8 mouse cellular contexts compared by ENCODE assay signal in genomic region chr14:76765094-76765504, GRCm38 (mm10).
A peak's percentile ranks its signal among the peaks of the same experiment; 100 is the strongest.
DNase-seq lines count a peak whose midpoint lies in the region; ATAC-seq and TF ChIP-seq lines count a peak whose summit lies in the region.

No protein-coding gene starts in this region.

- no peak overlapping the region for H3K4me3 ChIP-seq in kidney, embryonic 15.5 days (replicated peaks)
- no peak overlapping the region for H3K4me3 ChIP-seq in heart, embryonic 10.5 days
- H3K4me3 ChIP-seq in testis, adult 2 months (ENCODE audit: control insufficient read depth, low read depth, low read length) = no peak overlapping the region

- peak overlapping the region; percentile 37; the same call in 1 of the 2 replicates for H3K4me2 ChIP-seq in kidney, embryonic 15.5 days

- no peak for TF ChIP-seq CTCF in testis, adult 2 months (IDR thresholded peaks at IDR 0.05; ENCODE audit: control insufficient read depth, insufficient read depth, insufficient replicate concordance, low read depth, low read length)

- no peaks in the 10 kb centered on the region for H3K27me3 ChIP-seq in kidney, embryonic 15.5 days
- H3K27me3 ChIP-seq in heart, embryonic 10.5 days (ENCODE audit: insufficient read depth, poor library complexity, severe bottlenecking) = no peaks in the 10 kb centered on the region
- H3K27me3 ChIP-seq in testis, adult 2 months (ENCODE audit: control insufficient read depth, insufficient read depth, low read length) = no peaks in the 10 kb centered on the region

- peak overlapping the region; percentile 80 for H3K27ac ChIP-seq in kidney, embryonic 15.5 days
- H3K27ac ChIP-seq in heart, embryonic 10.5 days = peak overlapping the region; percentile 83
- peak overlapping the region; percentile 34 for H3K27ac ChIP-seq in testis, adult 2 months (ENCODE audit: control insufficient read depth, insufficient read depth, low read depth, low read length)

- H3K4me1 ChIP-seq in kidney, embryonic 15.5 days = peaks cover 30% of the 10 kb centered on the region
- H3K4me1 ChIP-seq in heart, embryonic 10.5 days = peaks cover 59% of the 10 kb centered on the region
- H3K4me1 ChIP-seq in testis, adult 2 months (ENCODE audit: control insufficient read depth, insufficient read depth, low read length) = peaks cover 11% of the 10 kb centered on the region

- DNase-seq in kidney, postnatal 14 days = no peak
- peak; percentile 36 for DNase-seq in embryo, embryonic 10 days (ENCODE audit: low spot score)
- no peak for DNase-seq in heart, embryonic 10.5 days (ENCODE audit: low spot score)
- peak; percentile 30 for DNase-seq in left cerebral cortex, postnatal 4 days
- no peak for DNase-seq in adrenal gland, postnatal 36 days
- no peak for DNase-seq in urinary bladder, adult 2 months (ENCODE audit: low spot score)

- no peak overlapping the region for H3K9ac ChIP-seq in kidney, embryonic 15.5 days

- WGBS in kidney, embryonic 15.5 days = 48% methylated on average over 6 of the region's 6 CpGs
- WGBS in heart, embryonic 10.5 days = 52% methylated on average over 6 of the region's 6 CpGs

- intact Hi-C loops in left cerebral cortex, postnatal 4 days (cut with DNase I) = no loop called here

- ATAC-seq in kidney, embryonic 15.5 days (replicated peaks; ENCODE audit: low FRiP score) = no peak; the same call in 1 of the 2 replicates

- TF ChIP-seq POLR2A in testis, adult 2 months (IDR thresholded peaks at IDR 0.05; ENCODE audit: control insufficient read depth, low read depth, low read length) = no peak

- no peaks in the 10 kb centered on the region for H3K9me3 ChIP-seq in kidney, embryonic 15.5 days (replicated peaks)
- H3K9me3 ChIP-seq in heart, embryonic 10.5 days = no peaks in the 10 kb centered on the region

- no peaks in the 10 kb centered on the region for H3K36me3 ChIP-seq in kidney, embryonic 15.5 days
- H3K36me3 ChIP-seq in heart, embryonic 10.5 days = no peaks in the 10 kb centered on the region
- no peaks in the 10 kb centered on the region for H3K36me3 ChIP-seq in testis, adult 2 months (ENCODE audit: control insufficient read depth, insufficient read depth, low read length)

Comparison
In these comparisons a context has a peak if more than half of its experiments do, and no peak if none do; other contexts are left out.
1. DNase-seq: peak in embryo, embryonic 10 days (single experiment) and left cerebral cortex, postnatal 4 days (single experiment); none in kidney, postnatal 14 days (single experiment), heart, embryonic 10.5 days (single experiment), adrenal gland, postnatal 36 days (0 of 2) and urinary bladder, adult 2 months (single experiment).
2. Peak in every context shown above with its lines, with median percentiles within 50 percentile points of each other: H3K27ac ChIP-seq.